Mouse (Mus musculus) layer of hippocampus, postnatal 10 days (tissue): Measurements from ENCODE around the gene Car9. TPM values are rescaled to one million over a fixed set of nuclear protein-coding genes. Genes with fewer than 3 reads are reported as not detected.

ENCODE experiments used
- DNase-seq, 2 experiments: peaks; one replicate each; pipeline ENCODE4 v3.0.0; 2021; ENCODE audit warnings: low spot score in 2 of 2
- total RNA-seq, 2 experiments: library from RNA; stranded (reverse); gene quantifications; 2 replicates each; pipeline ENCODE4 v1.2.3; 2021

Car9 gene
- total RNA-seq, 2 experiments from 2014 or later: 0.54 to 1.7 TPM

DNA sequence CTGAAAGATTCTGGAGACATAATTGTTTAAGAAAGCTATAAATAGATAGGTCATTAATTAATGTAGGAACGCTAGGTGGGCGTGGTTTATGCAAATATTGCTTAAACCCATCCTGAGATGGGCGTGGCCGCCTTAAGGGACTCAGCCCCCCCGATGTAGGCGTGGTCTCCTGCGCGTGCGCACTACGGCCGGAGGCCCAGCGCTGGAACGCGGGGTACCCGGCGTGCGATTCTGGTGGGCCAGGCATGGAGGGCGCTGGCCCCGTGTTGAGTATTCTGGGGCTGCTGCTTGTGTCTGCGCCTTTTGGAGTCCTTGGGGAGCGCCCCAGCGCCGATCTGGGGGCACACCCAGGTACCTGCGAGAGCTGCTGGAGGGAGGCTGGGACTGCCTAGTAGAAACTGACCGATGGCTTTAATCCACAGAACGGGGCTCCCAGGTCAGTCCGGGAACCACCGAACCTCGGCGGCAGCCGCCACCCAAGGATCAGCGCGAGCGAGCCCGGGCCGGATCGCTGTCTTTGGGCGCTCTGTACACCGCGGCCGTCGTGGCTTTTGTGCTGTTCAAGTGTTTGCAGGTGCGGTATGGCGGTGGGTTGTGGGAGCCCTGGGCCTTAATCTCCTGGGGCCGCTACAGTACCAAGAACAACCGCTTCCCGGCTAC lies 13.4 kb upstream of the Car9 start:
- peak; percentile 98 to 99 for DNase-seq

- DNase-seq: no peak
Observed at GRCm38 (mm10) chr4:43493846-43494240, 12.9 kb upstream of the Car9 start.

DNA sequence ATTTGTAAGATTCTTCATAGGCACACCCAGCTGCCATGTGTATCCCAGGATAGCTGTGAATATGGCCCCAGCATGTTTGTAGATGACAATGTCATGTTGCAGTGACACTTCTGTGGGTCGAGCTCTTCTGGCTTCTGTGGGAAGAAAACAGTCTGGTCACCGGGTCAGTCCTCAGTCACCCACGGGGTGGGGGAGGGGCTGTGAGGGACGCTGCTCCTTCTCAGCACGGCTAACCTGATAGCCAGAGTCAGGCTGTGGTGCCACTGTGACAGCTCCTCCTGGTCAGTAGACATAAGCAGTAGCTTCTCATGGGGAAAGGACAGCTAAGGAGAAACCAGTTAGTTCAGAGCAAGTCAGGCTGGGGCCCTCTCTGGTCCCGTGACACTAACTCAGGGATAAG lies 10.2 kb upstream of the Car9 start:
- no peak for DNase-seq

- DNase-seq: no peak
Observed at GRCm38 (mm10) chr4:43497405-43497804, 9.4 kb upstream of the Car9 start.

GRCm38 (mm10) chr4:43497946-43498345 lies 8.8 kb upstream of the Car9 start:
- no peak for DNase-seq

- no peak for DNase-seq
Observed at GRCm38 (mm10) chr4:43498983-43499382, 7.8 kb upstream of the Car9 start.

DNA sequence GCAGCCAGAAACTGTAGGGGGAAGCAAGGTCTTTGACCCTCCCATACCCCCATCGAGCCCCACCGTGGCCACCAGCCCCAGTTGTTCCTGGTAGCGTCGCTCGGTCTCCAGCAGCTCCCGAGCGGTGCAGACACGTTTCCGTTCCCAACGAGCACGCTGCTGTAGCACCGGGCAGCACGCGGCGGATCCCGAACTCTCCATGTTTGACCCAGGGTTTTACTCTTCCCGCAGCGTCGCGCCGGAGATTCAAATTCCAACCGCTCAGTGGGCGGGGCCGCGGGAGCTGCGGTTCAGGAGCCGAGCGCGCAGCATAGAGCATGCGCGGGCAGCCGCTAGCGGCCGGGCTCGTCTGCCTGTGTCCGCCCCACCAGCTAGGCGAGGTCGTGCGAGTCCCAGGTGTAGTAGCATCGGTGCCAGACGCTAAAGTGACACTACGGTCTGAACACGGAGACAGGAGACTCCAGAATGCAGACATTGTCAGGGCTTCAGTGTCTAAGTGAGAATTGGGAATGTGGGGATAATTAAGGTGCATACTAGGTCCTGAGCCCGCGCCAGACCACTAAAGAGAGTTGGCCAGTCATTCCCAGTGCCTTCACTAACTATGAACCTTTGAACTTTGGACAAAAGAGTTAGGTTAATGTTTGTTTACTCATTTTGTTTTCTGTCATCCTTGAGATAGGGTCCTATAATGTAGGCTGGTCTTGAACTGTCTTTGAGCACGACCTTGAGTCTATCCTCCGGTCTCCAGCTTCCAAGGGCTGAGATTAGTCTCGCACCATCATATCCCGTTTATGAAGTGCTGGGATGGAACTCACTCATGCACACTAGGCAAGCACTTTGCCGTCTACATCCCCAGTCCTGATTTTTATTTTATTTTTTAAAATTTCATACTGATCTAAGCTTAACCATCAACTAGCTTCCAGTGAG lies 7.1 kb upstream of the Car9 start, which contains the start of gene Arhgef39:
Gene Arhgef39 (minus strand): TSS at position 289 of the 927 bp plus-strand sequence.
- DNase-seq: peak; percentile 65 to 75

- no peak for DNase-seq
Observed at GRCm38 (mm10) chr4:43503041-43503440, 3.7 kb upstream of the Car9 start.

DNA sequence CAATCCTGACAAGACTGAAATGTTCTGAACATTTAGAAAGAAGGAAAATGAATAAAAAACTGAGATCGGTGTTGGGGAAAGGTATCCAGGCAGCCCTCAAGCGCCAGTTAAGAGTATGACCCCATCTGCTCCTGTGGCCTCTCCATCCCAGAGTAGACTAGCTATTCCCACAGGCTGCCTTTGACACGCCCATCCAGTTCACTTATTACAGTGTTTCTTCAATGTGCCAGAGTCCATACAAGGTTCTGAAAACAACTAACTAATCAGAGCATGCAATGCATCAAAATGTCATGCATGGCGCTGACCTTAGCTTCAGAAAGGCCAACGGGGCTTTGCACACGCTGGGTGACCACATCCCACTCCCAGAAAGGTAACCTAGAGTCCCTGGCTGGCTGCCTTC lies 3.3 kb upstream of the Car9 start:
- no peak for DNase-seq

DNA sequence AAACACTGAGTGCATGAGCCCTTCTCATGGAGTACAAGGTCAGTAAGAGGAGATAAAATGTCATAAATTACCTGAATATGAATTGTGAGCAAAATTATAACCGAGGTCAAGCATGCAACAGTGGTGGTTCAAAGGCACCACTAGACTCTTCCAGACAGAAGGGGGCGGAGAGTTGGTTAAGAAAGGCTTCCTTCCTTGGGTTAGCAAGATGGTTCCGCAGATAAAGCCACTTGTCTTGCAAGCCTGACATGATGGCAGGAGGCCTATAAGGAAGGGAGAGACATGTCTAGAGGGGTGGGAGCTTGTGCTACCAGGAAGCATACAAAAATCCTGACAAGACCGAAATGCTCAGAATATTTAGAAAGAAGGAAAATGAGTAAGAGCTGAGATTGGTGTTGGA lies 2.5 kb upstream of the Car9 start:
- no peak for DNase-seq

DNA sequence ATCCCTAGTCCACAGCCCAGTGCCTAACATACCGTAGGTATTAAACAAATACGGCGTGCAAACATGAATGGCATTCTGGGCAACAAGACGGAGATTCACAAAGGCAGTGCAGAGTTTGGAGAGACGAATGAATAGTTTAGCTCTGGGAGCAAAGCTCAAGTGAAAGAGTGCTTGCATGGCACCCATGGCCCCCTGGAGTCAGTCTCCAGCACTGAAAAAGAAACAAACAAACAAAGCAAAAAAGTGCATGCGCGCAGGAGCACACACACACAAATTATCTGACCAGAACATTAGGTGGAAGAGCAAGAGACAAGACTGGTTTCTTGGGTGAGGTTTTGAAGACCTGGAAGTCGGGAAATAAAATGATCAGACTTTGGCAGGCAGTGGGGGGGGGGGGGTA lies 692 bp upstream of the Car9 start:
- DNase-seq: no peak

GRCm38 (mm10) chr4:43507938-43508665 lies 1.3 kb downstream of the Car9 start:
- DNase-seq: no peak

GRCm38 (mm10) chr4:43508666-43508997 lies 1.9 kb downstream of the Car9 start:
- no peak for DNase-seq

DNA sequence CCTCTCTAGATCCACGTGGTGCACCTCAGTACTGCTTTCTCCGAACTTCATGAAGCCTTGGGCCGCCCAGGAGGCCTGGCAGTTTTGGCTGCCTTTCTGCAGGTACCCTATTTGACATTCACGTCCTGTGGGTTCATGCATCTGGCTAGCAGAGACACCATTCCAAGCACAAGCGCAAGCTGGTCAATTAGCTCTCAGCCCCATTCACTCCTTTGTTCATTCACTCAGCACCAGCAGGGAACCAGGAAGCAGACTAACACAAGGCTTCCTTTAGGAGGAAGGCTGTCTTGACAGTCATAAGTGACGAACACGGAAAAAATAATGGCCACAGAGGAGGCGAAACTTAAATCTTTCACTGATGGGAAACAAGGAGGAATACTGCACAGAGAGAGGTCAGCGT lies 2.3 kb downstream of the Car9 start:
- DNase-seq: no peak

- no peak for DNase-seq
Observed at GRCm38 (mm10) chr4:43511675-43512454, 5.1 kb downstream of the Car9 start.

DNA sequence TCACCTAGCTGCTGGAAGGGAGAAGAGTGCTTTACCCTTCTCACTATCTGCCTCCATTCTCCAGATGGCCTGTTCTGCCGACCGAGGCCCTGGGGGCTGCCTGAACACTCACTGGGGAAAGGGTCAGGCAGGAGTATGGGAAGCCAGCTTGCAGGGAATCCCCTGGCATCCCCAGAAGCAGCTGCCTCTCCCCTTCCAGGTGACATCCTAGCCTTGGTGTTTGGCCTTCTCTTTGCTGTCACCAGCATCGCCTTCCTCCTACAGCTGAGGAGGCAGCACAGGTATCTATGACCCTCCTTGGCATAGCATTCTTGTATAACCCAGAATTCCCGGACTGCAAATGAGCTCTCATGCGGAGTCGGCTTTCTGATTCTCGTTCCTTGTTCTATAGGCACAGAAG lies 5.9 kb downstream of the Car9 start:
- no peak for DNase-seq

DNA sequence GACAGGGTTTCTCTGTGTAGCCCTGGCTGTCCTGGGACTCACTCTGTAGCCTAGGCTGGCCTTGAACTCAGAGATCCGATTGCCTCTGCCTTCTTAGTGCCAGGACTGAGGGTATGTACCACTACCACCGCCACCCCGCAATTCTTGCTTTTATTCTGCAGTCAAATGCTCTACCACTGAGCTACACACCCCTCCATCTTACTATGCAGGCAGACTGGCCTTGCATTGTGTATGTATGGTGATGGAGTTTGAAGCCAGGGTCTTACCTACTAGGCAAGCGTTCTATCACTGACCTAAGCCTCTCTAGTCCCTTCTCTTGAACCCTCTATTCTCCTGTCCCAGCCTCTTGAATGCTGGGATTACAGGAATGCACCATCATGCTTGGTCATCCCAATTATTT lies 6.5 kb downstream of the Car9 start:
- DNase-seq: no peak

DNA sequence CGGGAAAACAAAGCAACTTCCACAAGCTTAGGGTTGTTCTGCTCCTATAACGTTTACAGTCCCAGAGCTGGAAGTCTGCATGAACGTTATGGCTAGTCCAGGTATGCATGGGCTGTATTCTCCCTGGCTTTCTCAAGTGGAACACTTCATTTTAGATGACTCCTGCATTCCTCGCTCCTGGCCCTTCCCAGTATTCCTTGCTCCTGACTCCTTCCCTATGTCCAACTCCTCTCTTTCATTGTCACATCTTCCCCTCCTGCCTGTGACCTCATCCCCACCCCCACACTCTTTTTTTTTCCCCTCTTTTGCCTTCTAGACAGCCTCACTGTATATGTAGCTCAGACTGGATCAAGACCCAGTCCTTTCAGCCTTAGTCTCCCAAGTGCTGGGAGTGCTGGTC lies 7.0 kb downstream of the Car9 start:
- DNase-seq: no peak

- DNase-seq: no peak
Observed at GRCm38 (mm10) chr4:43515764-43516708, 9.3 kb downstream of the Car9 start.

- no peak for DNase-seq
Observed at GRCm38 (mm10) chr4:43519551-43519950, 12.8 kb downstream of the Car9 start.
